Comparison of ENCODE assay signal across 11 mouse cellular contexts in genomic region chr6:56156836-56157235, GRCm38 (mm10).
"Had no signal": no experiment of that assay in that cellular context is flagged by ENCODE, and none has a peak within 500 bp of the region (broad histone marks: within the 10 kb centered on the region; RNA-seq: fewer than 3 reads in every experiment).

No protein-coding gene starts in this region.

- H3K4me3 ChIP-seq: layer of hippocampus, adult 2 months; limb, embryonic 10.5 days; liver, embryonic 15.5 days; midbrain, embryonic 13.5 days had no signal

- DNase-seq: kidney, postnatal 4 days; lung, adult 2 months; lung, postnatal 36 days; right cerebral cortex, adult 18-20 months; right cerebral cortex, postnatal 25 days; thymus, postnatal 4 days had no signal

- H3K27ac ChIP-seq: layer of hippocampus, adult 2 months; limb, embryonic 10.5 days; liver, embryonic 15.5 days; midbrain, embryonic 13.5 days; stomach, postnatal 0 days had no signal

- H3K4me1 ChIP-seq: limb, embryonic 10.5 days; liver, embryonic 15.5 days; midbrain, embryonic 13.5 days had no signal
